In the genomic region with DNA sequence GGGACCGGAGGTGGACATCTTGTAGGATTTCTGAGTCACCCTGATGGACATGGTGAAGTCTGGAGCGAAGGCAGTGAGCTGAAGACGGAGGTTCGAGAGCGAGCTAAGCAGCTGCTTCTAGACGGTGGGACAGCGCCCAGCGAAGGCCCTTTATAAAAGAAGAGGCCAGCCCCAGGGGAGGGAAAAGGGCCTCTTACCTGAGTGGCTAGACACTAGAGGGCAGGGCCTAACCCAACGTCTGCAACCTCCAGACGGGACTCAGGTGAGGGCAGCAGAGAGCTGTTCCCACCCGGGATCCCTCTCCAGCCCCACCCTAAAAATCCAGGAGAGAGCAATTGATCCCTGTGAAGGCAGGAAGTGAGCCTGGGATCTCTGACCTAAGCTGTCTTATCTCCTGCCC, we compare ENCODE assay signal across 8 mouse cellular contexts. TPM values are rescaled to one million over a fixed set of nuclear protein-coding genes. Genes with fewer than 3 reads are reported as not detected.
DNase-seq lines count a peak whose midpoint lies in the region; ATAC-seq and TF ChIP-seq lines count a peak whose summit lies in the region.

A gene (minus strand): TSS at position 294 of the 400 bp plus-strand sequence.

- DNase-seq in embryonic facial prominence, embryonic 11.5 days (ENCODE audit: low spot score): peak; percentile 44
- DNase-seq in kidney, adult 8-10 months: peak; percentile 79 to 80
- DNase-seq in lung, embryonic 14.5 days: peak; percentile 75
- DNase-seq in urinary bladder, postnatal 25 days (ENCODE audit: low spot score): peak; percentile 54
- DNase-seq in cerebellum, adult 11-12 months: no peak
- DNase-seq in spleen, adult 18-20 months: no peak
- no peak for DNase-seq in heart, postnatal 25 days (ENCODE audit: low spot score)

- no peaks in the 10 kb centered on the region for H3K9me3 ChIP-seq in E14TG2a.4 (ENCODE audit: low read length)
- H3K9me3 ChIP-seq in embryonic facial prominence, embryonic 11.5 days (replicated peaks; ENCODE audit: control insufficient read depth, low read length): no peaks in the 10 kb centered on the region
- no peaks in the 10 kb centered on the region for H3K9me3 ChIP-seq in lung, embryonic 14.5 days (ENCODE audit: low read depth, low read length)

- peak within 1 kb of the TSS; percentile 68 for H3K4me3 ChIP-seq in E14TG2a.4 (replicated peaks; ENCODE audit: low read length)
- H3K4me3 ChIP-seq in embryonic facial prominence, embryonic 11.5 days (ENCODE audit: low read depth, low read length): peak within 1 kb of the TSS; percentile 36
- peak within 1 kb of the TSS; percentile 47 for H3K4me3 ChIP-seq in lung, embryonic 14.5 days (ENCODE audit: low read depth, low read length)

- H3K27ac ChIP-seq in embryonic facial prominence, embryonic 11.5 days (replicated peaks; ENCODE audit: low read depth, low read length): no peak within 1 kb of the TSS
- peak within 1 kb of the TSS; percentile 74 for H3K27ac ChIP-seq in lung, embryonic 14.5 days (ENCODE audit: low read depth)

- intact Hi-C loops in heart, postnatal 25 days (cut with DNase I): no loop called here

- peak within 1 kb of the TSS; percentile 64 for H3K4me2 ChIP-seq in embryonic facial prominence, embryonic 11.5 days (ENCODE audit: low read depth, low read length)
- peak within 1 kb of the TSS; percentile 62 for H3K4me2 ChIP-seq in lung, embryonic 14.5 days

- WGBS in embryonic facial prominence, embryonic 11.5 days: 16% methylated on average over 10 of the region's 11 CpGs
- WGBS in lung, embryonic 14.5 days: 29% methylated on average over 11 of the region's 11 CpGs

- peak within 1 kb of the TSS; percentile 55 for H3K9ac ChIP-seq in embryonic facial prominence, embryonic 11.5 days (replicated peaks; ENCODE audit: low read length)
- H3K9ac ChIP-seq in lung, embryonic 14.5 days: peak within 1 kb of the TSS; percentile 52

- H3K4me1 ChIP-seq in E14TG2a.4 (replicated peaks; ENCODE audit: low read depth, low read length): peaks cover 85% of the 10 kb centered on the region
- H3K4me1 ChIP-seq in embryonic facial prominence, embryonic 11.5 days (ENCODE audit: control insufficient read depth, insufficient read depth, low read length): no peaks in the 10 kb centered on the region; the same call in 1 of the 2 replicates
- no peaks in the 10 kb centered on the region; the same call in 1 of the 2 replicates for H3K4me1 ChIP-seq in lung, embryonic 14.5 days (ENCODE audit: insufficient read depth)

- no peak for TF ChIP-seq CTCF in E14TG2a.4 (conservative IDR thresholded peaks at IDR 0.05; ENCODE audit: low read length)
- peak; percentile 64 for TF ChIP-seq CTCF in lung, embryonic 14.5 days (IDR thresholded peaks at IDR 0.05; ENCODE audit: low read depth)

- no peak for ATAC-seq in embryonic facial prominence, embryonic 11.5 days (replicated peaks; ENCODE audit: insufficient number of reproducible peaks, low FRiP score, low TSS enrichment, low read depth)
- ATAC-seq in lung, embryonic 14.5 days (ENCODE audit: insufficient read depth): peak; percentile 63

- no peaks in the 10 kb centered on the region for H3K36me3 ChIP-seq in E14TG2a.4 (ENCODE audit: insufficient read depth, low read length)
- H3K36me3 ChIP-seq in embryonic facial prominence, embryonic 11.5 days (replicated peaks; ENCODE audit: control insufficient read depth, insufficient read depth, low read depth, low read length): no peaks in the 10 kb centered on the region
- H3K36me3 ChIP-seq in lung, embryonic 14.5 days (ENCODE audit: insufficient read depth): peaks cover 6% of the 10 kb centered on the region; the same call in 1 of the 2 replicates

- peaks cover 84% of the 10 kb centered on the region for H3K27me3 ChIP-seq in E14TG2a.4 (ENCODE audit: insufficient read depth, low read length)
- H3K27me3 ChIP-seq in embryonic facial prominence, embryonic 11.5 days (ENCODE audit: control insufficient read depth, insufficient read depth, low read length): peaks cover 33% of the 10 kb centered on the region
- peaks cover 38% of the 10 kb centered on the region for H3K27me3 ChIP-seq in lung, embryonic 14.5 days (ENCODE audit: insufficient read depth, low read length)

RNA-seq across cellular contexts. Expression of the gene that starts here (rescaled TPM):
- 47.9 and 53.4 TPM in 2 replicates for polyA plus RNA-seq in embryonic facial prominence, embryonic 11.5 days (2014; fragmentation: Nextera tagmentation; extraction: Ambion mirVana)
- polyA plus RNA-seq in lung, embryonic 14.5 days (2014; fragmentation: Nextera tagmentation; extraction: Ambion mirVana): 183 and 192 TPM in 2 replicates
- total RNA-seq in heart, postnatal 25 days (2021): 1 to 10 TPM; 2.5 to 2.7 TPM

Comparison
In these comparisons a context has a peak if more than half of its experiments do, and no peak if none do; other contexts are left out.
1. DNase-seq: peak in embryonic facial prominence, embryonic 11.5 days (single experiment), kidney, adult 8-10 months (2 of 2), lung, embryonic 14.5 days (single experiment) and urinary bladder, postnatal 25 days (single experiment); none in cerebellum, adult 11-12 months (single experiment), spleen, adult 18-20 months (0 of 2) and heart, postnatal 25 days (single experiment).
2. Peak in every context shown above with its lines, with median percentiles within 50 percentile points of each other: H3K4me3 ChIP-seq.